Mouse (Mus musculus): ENCODE measurements around the gene Sik2.

Gene Sik2

GRCm38 (mm10) chr9:51008841-51009655, at the start of gene Sik2:
Sik2 (minus strand) TSS chr9:51009073.
- DNase-seq (ENCODE audit: low spot score), result peak; percentile 94

GRCm38 (mm10) chr9:51056360-51057324, 47.8 kb upstream of the Sik2 start:
- DNase-seq (ENCODE audit: low spot score), result no peak

- no peak for DNase-seq (ENCODE audit: low spot score)
Observed at GRCm38 (mm10) chr9:51052180-51052579, 43.3 kb upstream of the Sik2 start.

DNA sequence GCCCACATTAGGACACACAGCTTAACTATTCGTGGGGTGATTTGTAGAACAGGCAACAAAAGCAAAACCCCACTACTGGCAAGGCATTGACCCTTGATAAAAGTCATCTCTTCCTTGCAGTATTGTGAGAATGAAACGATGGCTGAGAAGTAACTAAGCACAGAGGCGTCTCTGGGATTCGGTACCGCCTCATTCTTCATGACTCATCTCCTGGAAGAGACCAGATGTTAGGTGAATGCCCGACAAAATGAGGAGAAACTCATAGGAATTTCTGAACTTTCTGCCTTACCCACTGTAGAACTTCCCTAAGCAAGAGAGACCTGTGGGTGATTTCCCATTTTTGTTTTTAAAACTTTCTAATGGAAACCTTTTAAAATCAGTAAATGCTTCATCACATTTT, 33.3 kb upstream of the Sik2 start:
- no peak for DNase-seq (ENCODE audit: low spot score)

DNA sequence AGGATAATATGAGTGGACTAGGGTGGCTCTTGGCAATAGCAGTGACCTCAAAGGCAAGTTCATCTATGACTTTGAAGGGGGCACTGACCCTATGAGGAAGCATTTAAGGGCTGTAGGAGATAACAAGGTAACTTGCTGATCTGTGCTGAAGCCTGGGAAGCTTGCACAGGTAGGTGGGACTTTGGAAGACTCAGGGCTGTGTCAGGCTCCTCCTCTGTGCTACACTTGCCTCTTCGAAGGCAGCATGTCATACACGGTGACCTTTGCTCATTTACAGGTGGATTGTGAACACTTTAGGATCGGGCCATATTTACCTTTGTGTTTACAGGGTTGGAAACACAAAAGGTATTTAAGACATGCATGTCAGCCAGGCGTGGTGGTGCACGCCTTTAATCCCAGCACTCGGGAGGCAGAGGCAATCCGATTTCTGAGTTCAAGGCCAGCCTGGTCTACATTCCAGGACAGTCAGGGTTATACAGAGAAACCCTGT, 32.7 kb upstream of the Sik2 start:
- DNase-seq (ENCODE audit: low spot score), result no peak

- DNase-seq (ENCODE audit: low spot score), result no peak
Observed at GRCm38 (mm10) chr9:51032785-51033529, 24.1 kb upstream of the Sik2 start.

DNA sequence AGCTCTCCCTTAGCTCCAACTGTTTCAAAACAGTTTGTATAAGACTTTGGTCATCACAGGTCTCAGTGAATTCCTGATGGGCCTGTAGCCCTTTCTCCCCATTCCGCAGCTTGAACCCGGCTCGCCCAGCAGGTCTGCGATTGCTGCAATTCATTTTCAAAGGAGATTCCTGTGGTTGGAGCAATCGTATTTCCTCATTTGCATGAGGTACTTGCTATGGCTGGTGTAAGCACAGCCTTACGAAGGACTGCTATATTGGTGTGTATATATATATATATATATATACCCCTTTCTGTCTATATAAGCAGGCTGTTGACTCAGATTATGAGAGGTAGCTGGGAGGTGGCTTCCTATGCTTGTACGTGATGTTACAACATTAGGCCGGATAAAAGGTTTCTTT, 23.4 kb upstream of the Sik2 start:
- no peak for DNase-seq (ENCODE audit: low spot score)

DNA sequence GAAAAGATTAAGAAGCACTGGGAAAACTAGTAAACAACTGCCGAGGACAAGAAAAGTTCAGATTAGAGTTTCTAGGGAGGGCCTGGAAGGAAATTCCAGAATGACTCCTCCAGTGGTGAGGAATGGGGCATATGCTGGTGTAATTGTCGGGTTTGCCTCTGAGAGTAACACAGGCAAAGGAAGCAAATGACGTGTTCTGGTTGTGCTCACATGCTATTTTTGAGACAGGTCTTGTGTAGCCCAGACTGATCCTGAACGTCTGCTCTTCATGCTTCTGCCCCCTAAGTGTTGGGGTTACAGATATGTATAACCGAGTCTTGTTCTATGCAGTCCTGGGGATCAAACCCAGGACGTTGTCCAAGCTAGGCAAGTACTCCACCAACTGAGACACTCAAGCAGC, 22.7 kb upstream of the Sik2 start:
- DNase-seq (ENCODE audit: low spot score), result no peak

GRCm38 (mm10) chr9:51030147-51030546, 21.3 kb upstream of the Sik2 start:
- no peak for DNase-seq (ENCODE audit: low spot score)

DNA sequence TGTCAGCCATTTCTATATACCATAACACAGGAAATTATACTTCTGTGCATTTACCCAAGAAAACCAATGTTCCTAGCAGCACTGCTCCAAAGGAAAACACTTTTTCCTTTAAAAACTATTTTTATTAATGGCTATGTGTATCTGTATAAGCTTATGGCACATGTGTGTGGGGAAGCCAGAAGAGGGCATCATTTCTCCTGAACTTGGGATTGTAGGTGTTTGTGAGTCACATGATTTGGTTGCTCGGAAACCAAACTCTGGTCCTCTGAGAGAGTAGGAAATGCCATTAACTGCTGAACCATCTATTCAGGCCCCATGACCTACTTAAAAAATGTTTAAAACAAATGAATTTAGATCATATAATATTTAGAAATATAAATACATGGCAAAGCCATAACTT, 18.1 kb upstream of the Sik2 start:
- DNase-seq (ENCODE audit: low spot score), result no peak

DNA sequence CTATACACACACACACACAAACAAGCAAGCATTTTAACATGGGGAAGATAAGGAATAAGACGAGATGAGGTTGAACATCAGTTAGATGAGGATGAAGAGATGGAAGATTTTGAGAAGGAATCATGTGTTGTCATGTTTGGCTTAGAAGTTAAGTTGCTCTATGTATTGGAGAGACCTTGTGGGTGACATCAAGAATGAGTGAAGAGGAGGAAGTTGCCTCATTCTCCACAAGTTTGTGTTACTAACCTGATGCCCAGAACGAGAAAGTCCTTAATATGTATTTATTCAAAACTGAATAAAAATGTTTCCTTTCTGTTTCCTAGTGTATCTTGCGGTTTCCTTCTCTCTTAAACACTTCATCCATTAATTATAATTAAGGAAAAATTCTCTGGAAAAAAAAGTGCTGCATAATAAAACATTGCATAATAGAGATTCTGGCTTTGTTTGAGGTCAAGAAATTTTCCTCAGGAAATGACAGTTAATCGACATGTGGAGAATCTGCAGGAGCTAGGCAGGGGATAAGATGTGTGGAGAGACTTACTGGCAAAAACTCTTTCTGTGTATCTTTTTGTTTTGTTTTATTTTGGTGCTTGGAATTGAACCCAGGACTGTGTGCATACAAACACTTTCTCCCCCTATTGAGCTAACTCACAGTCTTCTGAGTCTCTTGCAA, 12.4 kb upstream of the Sik2 start:
- no peak for DNase-seq (ENCODE audit: low spot score)

- DNase-seq (ENCODE audit: low spot score), result no peak
Observed at GRCm38 (mm10) chr9:51020351-51020750, 11.5 kb upstream of the Sik2 start.

- DNase-seq (ENCODE audit: low spot score), result no peak
Observed at GRCm38 (mm10) chr9:51019670-51020069, 10.8 kb upstream of the Sik2 start.

- no peak for DNase-seq (ENCODE audit: low spot score)
Observed at GRCm38 (mm10) chr9:51015732-51016131, 6.9 kb upstream of the Sik2 start.

DNA sequence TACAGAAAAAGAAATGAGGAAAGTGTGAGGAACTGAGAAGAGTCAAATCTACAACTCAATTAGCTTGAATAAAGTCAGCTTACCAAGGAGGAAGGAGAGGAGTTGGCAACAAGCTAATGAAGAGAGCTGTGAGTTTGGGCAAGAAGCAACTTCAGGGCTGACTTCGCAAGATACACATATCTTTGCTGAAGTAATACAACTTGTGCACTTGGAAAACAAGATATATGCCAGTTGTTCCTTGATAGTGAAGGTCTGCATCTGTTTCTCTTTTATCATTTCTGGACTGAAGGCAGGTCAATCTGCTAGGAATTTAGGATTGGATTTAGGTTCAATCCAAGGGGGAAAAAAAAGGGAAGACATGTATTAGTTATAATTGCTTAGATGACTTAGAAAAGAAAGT, 4.8 kb upstream of the Sik2 start:
- DNase-seq (ENCODE audit: low spot score), result no peak

GRCm38 (mm10) chr9:51009656-51009950, 730 bp upstream of the Sik2 start:
- DNase-seq (ENCODE audit: low spot score), result no peak

GRCm38 (mm10) chr9:51008068-51008840, 619 bp downstream of the Sik2 start:
- DNase-seq (ENCODE audit: low spot score), result peak; percentile 32

DNA sequence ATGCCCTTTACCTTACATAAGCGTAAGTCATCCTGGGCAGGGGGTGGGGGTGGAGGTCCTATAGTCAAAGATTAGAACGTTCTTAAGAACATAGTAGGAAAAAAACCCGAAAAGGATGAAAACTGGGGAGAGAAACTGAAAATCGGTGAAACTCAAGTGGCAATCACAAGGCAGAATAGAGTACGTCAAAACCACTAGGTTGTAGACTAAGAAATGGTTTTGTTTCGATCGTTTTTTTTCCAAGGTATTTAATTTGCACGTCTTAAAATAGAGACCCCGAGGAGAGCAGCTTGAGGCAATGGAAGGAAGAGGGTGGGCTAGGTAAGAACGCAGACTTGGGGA, 1.2 kb downstream of the Sik2 start:
- DNase-seq (ENCODE audit: low spot score), result no peak

GRCm38 (mm10) chr9:51006846-51007245, 2.0 kb downstream of the Sik2 start:
- DNase-seq (ENCODE audit: low spot score), result peak; percentile 66

DNA sequence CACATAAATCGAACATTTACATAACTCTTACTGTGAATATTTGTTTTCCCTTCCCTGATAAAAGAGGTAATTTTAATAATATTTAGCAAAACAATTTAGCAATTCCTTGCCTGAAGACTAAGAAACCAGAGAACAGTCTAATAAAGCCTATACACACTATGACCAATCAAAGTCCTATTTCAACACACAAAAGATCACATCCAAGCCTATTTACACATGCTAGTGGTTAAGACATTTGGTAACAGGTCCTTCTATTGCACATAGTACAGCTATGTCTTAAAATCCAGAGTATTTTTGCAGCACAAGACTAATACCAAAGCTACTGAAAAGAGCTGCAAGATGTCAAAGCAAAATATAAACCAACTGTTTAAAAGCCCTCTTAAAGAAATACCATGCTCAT, 4.8 kb downstream of the Sik2 start:
- no peak for DNase-seq (ENCODE audit: low spot score)

DNA sequence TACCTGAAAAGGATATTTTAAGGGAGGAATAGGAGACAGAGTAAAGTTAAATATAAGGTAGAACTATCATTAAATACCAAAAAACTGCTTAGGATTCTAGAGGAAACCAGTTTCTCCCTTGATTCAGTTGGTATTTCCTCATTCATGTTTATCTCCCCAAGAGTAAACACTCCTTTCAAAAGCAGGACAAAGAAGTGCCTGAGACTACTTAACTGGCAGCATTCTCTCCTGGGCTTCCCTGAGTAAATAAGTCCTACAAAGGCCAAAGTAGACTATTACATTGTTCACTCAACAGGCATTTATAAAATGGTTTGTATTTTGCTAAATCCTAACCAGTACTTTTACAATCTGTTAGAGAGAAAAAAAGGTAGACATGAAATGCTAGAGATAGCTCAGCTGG, 22.2 kb downstream of the Sik2 start:
- DNase-seq (ENCODE audit: low spot score), result no peak
